26 mouse cellular contexts compared by ENCODE assay signal in the genomic region with DNA sequence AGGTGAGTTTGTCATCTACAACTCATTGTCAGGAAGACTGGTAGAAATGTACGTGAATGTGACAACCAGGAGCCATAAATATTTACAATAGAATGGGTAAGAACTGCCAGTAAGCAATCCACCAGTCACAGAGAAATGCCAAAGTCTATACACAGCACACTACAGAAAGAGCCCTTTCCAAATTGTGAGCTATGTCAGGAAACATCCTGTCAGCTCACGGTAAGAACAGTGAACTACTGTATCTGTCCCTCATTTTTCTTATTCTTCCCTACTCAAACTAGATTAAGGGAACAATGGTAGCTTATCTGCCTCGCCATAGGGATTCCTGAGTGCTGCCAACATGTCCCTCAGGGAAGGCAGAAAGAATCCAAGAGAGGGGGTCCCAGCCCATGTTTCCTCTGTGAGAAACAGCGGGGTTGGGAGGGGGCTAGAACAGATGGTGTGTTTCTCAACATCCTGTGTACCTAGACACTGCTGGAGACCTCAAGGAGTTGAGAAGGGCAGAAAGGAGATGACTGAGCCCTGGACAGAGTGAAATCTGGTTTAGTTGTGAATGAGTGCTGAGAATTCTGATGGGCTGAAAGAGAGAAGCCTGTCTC.
DNase-seq lines count a peak whose midpoint lies in the region; ATAC-seq lines count a peak whose summit lies in the region.
"Had no signal": no experiment of that assay in that cellular context is flagged by ENCODE, and none has a peak within 500 bp of the region (broad histone marks: within the 10 kb centered on the region; RNA-seq: fewer than 3 reads in every experiment).

No protein-coding gene starts in this region.

- no peaks in the 10 kb centered on the region for H3K27me3 ChIP-seq in heart, embryonic 12.5 days (replicated peaks)
- H3K27me3 ChIP-seq in midbrain, embryonic 11.5 days (ENCODE audit: control insufficient read depth, insufficient read depth, low read length) = no peaks in the 10 kb centered on the region
- H3K27me3 ChIP-seq in midbrain, embryonic 10.5 days (ENCODE audit: low read depth, poor library complexity, severe bottlenecking) = no peaks in the 10 kb centered on the region
- no peaks in the 10 kb centered on the region for H3K27me3 ChIP-seq in midbrain, embryonic 15.5 days (replicated peaks)
- H3K27me3 ChIP-seq: forebrain, embryonic 15.5 days; heart, embryonic 15.5 days; limb, embryonic 12.5 days; liver, embryonic 15.5 days; Patski had no signal

- no peak for DNase-seq in heart, adult 11 months
- DNase-seq in midbrain, embryonic 11.5 days (ENCODE audit: low spot score, missing footprints) = peak; percentile 70
- no peak for DNase-seq in midbrain, embryonic 10.5 days (ENCODE audit: low spot score)
- DNase-seq in urinary bladder, adult 2 months (ENCODE audit: low spot score) = no peak
- no peak for DNase-seq in cerebellum, postnatal 10 days
- DNase-seq: adrenal gland, postnatal 36 days; cerebellum, adult 8-10 months; cerebellum, postnatal 36 days; gastrocnemius, adult 2 months; kidney, adult 9 months; kidney, postnatal 10 days; layer of hippocampus, adult 9-11 months; lung, embryonic 14.5 days; lung, postnatal 14 days; right cerebral cortex, adult 18-20 months; spleen, adult 18-20 months; thymus, postnatal 14 days had no signal

- 53% methylated on average over 4 of the region's 4 CpGs for WGBS in heart, embryonic 12.5 days
- WGBS in midbrain, embryonic 11.5 days = 82% methylated on average over 4 of the region's 4 CpGs
- 83% methylated on average over 4 of the region's 4 CpGs for WGBS in midbrain, embryonic 10.5 days
- 63% methylated on average over 4 of the region's 4 CpGs for WGBS in midbrain, embryonic 15.5 days

- H3K9ac ChIP-seq in heart, embryonic 12.5 days = no peak overlapping the region
- no peak overlapping the region for H3K9ac ChIP-seq in midbrain, embryonic 11.5 days (ENCODE audit: low read length)
- H3K9ac ChIP-seq in midbrain, embryonic 15.5 days = no peak overlapping the region
- H3K9ac ChIP-seq: forebrain, embryonic 15.5 days; heart, embryonic 15.5 days; limb, embryonic 12.5 days; liver, embryonic 15.5 days; lung, embryonic 14.5 days had no signal

- no peak overlapping the region for H3K4me2 ChIP-seq in heart, embryonic 12.5 days
- H3K4me2 ChIP-seq in midbrain, embryonic 11.5 days = no peak overlapping the region
- no peak overlapping the region for H3K4me2 ChIP-seq in midbrain, embryonic 15.5 days
- H3K4me2 ChIP-seq: forebrain, embryonic 15.5 days; heart, embryonic 15.5 days; limb, embryonic 12.5 days; liver, embryonic 15.5 days; lung, embryonic 14.5 days had no signal

- H3K27ac ChIP-seq in heart, embryonic 12.5 days (ENCODE audit: poor library complexity, severe bottlenecking) = no peak overlapping the region
- H3K27ac ChIP-seq in midbrain, embryonic 11.5 days (ENCODE audit: low read depth, low read length) = no peak overlapping the region
- H3K27ac ChIP-seq in midbrain, embryonic 10.5 days (replicated peaks) = no peak overlapping the region
- H3K27ac ChIP-seq in midbrain, embryonic 15.5 days = no peak overlapping the region
- H3K27ac ChIP-seq: forebrain, embryonic 15.5 days; gastrocnemius, adult 2 months; heart, embryonic 15.5 days; limb, embryonic 12.5 days; liver, embryonic 15.5 days had no signal

- peak; percentile 15; the same call in 1 of the 2 replicates for ATAC-seq in heart, embryonic 12.5 days (ENCODE audit: insufficient number of reproducible peaks, low FRiP score)
- ATAC-seq in midbrain, embryonic 11.5 days (ENCODE audit: low FRiP score) = no peak
- ATAC-seq in midbrain, embryonic 15.5 days (replicated peaks) = peak; percentile 45; the same call in 1 of the 2 replicates
- ATAC-seq: forebrain, embryonic 15.5 days; intestine, postnatal 0 days; Patski had no signal

- no peaks in the 10 kb centered on the region for H3K36me3 ChIP-seq in heart, embryonic 12.5 days
- H3K36me3 ChIP-seq in midbrain, embryonic 11.5 days (ENCODE audit: control insufficient read depth, insufficient read depth, low read length) = no peaks in the 10 kb centered on the region
- H3K36me3 ChIP-seq in midbrain, embryonic 10.5 days = no peaks in the 10 kb centered on the region
- H3K36me3 ChIP-seq in midbrain, embryonic 15.5 days (replicated peaks) = no peaks in the 10 kb centered on the region
- H3K36me3 ChIP-seq: forebrain, embryonic 15.5 days; G1E; heart, embryonic 15.5 days; limb, embryonic 12.5 days; liver, embryonic 15.5 days had no signal

- H3K4me1 ChIP-seq in heart, embryonic 12.5 days (replicated peaks) = no peaks in the 10 kb centered on the region
- H3K4me1 ChIP-seq in midbrain, embryonic 11.5 days (ENCODE audit: control insufficient read depth, insufficient read depth, low read length) = no peaks in the 10 kb centered on the region
- H3K4me1 ChIP-seq in midbrain, embryonic 10.5 days = no peaks in the 10 kb centered on the region
- no peaks in the 10 kb centered on the region for H3K4me1 ChIP-seq in midbrain, embryonic 15.5 days
- H3K4me1 ChIP-seq: forebrain, embryonic 15.5 days; heart, embryonic 15.5 days; limb, embryonic 12.5 days; liver, embryonic 15.5 days had no signal

- no peaks in the 10 kb centered on the region for H3K9me3 ChIP-seq in heart, embryonic 12.5 days (replicated peaks)
- no peaks in the 10 kb centered on the region for H3K9me3 ChIP-seq in midbrain, embryonic 11.5 days (ENCODE audit: control insufficient read depth, low read length)
- no peaks in the 10 kb centered on the region for H3K9me3 ChIP-seq in midbrain, embryonic 10.5 days (replicated peaks)
- no peaks in the 10 kb centered on the region for H3K9me3 ChIP-seq in midbrain, embryonic 15.5 days
- H3K9me3 ChIP-seq: forebrain, embryonic 15.5 days; G1E; heart, embryonic 15.5 days; limb, embryonic 12.5 days; liver, embryonic 15.5 days had no signal

- no peak overlapping the region for H3K4me3 ChIP-seq in heart, embryonic 12.5 days
- no peak overlapping the region for H3K4me3 ChIP-seq in midbrain, embryonic 11.5 days (ENCODE audit: low read depth, low read length)
- no peak overlapping the region for H3K4me3 ChIP-seq in midbrain, embryonic 10.5 days
- no peak overlapping the region for H3K4me3 ChIP-seq in midbrain, embryonic 15.5 days
- H3K4me3 ChIP-seq: forebrain, embryonic 15.5 days; gastrocnemius, adult 2 months; heart, embryonic 15.5 days; limb, embryonic 12.5 days; liver, embryonic 15.5 days had no signal
